Mouse (Mus musculus) gastrocnemius, adult 2 months (tissue): ENCODE results near the gene Syne2. TPM values are rescaled to one million over a fixed set of nuclear protein-coding genes. Genes with fewer than 3 reads are reported as not detected.

Experiments
- DNase-seq: peaks from one replicate; pipeline ENCODE4 v3.0.0; 2022
- H3K27ac ChIP-seq: fragments of 200-600 bp; 2 replicates; pipeline ENCODE4 v1.8.1; 2022; ENCODE audit warnings: mild to moderate bottlenecking
- H3K4me3 ChIP-seq: fragments of 200-600 bp; 2 replicates; pipeline ENCODE4 v1.8.1; 2022; ENCODE audit warnings: mild to moderate bottlenecking, moderate library complexity
- CTCF ChIP-seq: fragments of 200-600 bp; IDR thresholded peaks from 2 replicates; pipeline ENCODE4 v1.8.1; 2022; ENCODE audit warnings: antibody characterized with exemption, mild to moderate bottlenecking, moderate library complexity
- intact Hi-C: fragments of 180-260 bp; cut with DNase I; formaldehyde crosslinking; loops from one replicate; pipeline ENCODE4 v1.15.1; 2025
- total RNA-seq, 2 experiments: library from RNA; stranded (reverse); gene quantifications; 2 replicates each; pipeline ENCODE4 v1.2.3; 2021

Syne2 gene
- total RNA-seq, 2 experiments from 2014 or later = 15.0 to 15.5 TPM

DNA sequence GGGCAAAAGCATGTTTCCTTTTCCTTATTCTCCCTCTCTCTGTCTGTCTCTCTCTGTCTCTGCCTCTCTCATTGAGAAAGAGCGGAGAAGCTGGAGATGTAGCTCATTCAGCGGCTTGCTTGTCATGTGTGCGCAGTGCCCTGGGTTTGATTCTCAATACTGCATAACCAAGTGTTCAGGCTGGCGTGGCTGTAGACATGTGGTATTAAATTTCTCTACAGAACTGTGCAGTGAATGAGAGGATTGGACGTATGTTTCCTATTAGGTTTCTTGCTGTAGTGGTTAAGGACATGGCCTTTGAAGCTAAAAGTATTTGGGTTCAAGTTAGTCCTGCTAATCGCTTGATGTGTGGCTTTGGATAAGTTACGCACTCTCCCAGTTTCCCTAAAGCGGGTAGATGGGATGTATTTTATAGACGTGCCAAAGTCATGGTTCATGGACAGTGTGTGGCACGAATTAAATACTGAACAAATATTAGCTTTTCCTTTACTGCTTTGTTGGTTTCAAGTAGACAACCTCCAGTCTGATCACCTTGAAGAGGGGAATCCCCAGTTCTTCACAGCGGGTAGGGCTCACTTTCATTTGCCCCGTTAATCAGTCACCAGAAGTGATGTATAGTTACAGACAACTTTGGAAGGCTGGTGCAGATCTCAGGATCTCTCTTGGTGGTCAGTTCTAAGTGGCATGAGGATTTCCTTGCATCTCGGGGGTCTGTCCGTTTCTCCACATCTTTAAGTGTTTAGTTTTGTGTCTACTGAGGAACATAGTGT, 16.2 kb downstream of the Syne2 start:
- intact Hi-C loops = no loop called here
- no peak for DNase-seq
- Histone ChIP-seq H3K27ac (no peak overlapping the region), H3K4me3 (peak overlapping the region; percentile 19; the same call in 1 of the 2 replicates)
- TF ChIP-seq CTCF = no peak

DNA sequence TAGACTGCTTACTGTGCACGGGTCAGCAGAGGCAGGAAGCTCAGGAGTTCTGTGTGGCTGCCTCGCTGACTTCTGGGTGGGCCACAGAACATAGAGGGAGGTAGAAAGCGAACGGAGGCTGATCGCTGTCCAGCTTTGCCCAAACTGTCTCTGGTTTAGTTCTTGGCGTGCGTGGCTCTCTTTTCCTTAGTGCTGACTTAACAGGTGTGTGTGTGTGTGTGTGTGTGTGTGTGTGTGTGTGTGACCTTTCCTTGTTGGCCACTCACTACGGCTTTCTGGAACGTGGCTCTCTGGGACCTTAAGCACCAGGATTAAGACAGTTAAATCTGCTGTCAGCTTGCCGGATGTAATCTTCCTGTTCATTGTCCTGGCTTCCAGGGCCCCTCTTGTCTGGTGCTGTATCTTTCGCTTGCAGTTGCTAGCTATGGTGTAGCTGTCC, 18.6 kb downstream of the Syne2 start:
- intact Hi-C loops = no loop called here
- no peak for TF ChIP-seq CTCF
- peak overlapping the region; percentile 40 for H3K27ac ChIP-seq
- peak overlapping the region; percentile 54 for H3K4me3 ChIP-seq
- DNase-seq = peak; percentile 25

DNA sequence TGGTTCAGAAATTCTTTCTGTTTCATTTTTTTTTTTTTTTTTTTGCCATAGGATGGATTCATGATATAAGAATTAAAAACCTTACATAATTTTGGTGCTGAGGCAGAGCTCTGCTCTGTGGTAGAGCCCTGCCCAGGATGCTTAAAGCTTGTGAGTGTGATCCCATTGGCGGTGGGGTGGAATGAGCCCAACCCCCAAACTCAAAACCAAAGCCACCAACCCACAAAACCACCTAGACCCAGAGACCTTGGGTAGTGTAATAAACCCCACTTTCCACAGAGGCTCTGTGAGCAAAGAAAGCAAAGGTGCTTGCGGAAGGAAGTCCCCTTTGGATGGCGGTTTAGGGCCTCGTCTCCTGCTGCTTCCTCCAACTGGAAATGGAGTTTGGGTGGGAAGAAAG, 19.5 kb downstream of the Syne2 start:
- no peak for DNase-seq
- Histone ChIP-seq H3K27ac (no peak overlapping the region), H3K4me3 (no peak overlapping the region)
- intact Hi-C loops = no loop called here
- TF ChIP-seq CTCF = no peak

DNA sequence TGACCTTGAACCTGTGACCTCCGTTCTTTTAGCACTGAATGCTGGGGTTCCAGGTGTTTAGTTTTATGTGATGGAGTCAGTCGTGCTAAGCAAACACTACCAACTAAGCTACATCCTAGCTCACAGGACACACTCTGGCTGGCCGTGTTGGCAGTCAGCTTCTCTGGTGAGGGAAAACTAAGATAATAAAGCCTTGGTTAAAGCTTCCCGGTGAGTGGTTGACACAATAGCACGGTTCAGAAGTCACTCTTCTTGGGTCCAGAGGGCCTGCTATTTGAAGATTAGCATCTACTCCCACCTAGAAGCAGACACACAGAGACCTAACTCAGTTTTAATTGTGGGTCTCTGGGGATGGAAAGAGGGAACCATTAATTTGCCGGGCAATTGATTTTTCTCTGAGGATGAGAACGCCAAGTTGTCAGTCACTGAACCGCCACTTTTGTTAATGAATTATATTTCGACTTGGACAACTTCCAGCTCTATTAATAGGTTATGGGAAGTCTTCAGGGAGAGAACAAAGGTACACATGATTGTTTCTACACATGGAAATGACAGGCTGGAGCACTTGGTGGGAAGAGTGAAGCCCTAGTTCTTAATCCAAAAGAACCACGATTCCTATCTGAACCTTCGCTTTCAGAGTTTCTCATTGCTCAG, 21.3 kb downstream of the Syne2 start:
- intact Hi-C loops = no loop called here
- Histone ChIP-seq H3K27ac (peak overlapping the region; percentile 40), H3K4me3 (peak overlapping the region; percentile 15; the same call in 1 of the 2 replicates)
- DNase-seq = no peak
- TF ChIP-seq CTCF = no peak

DNA sequence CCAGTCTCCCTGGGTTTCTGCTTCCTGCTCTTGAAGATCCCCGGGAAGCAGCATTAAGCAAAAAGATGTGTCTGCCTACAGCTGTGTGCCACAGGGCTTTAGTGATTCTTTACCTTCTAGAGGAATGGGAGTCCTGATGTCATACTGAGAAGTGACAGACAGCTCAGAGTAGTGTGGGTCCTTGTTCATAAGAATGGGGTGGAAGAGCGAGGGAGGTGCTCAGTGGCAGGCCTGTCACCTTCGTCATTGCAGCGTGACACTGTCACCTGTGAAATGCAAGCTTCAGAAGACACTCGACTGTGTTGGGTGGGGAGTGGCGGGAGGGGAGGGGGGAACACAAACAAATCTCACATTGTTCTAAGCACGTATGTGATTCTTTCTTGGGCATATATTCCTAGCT, 23.2 kb downstream of the Syne2 start:
- intact Hi-C loops = no loop called here
- TF ChIP-seq CTCF = no peak

DNA sequence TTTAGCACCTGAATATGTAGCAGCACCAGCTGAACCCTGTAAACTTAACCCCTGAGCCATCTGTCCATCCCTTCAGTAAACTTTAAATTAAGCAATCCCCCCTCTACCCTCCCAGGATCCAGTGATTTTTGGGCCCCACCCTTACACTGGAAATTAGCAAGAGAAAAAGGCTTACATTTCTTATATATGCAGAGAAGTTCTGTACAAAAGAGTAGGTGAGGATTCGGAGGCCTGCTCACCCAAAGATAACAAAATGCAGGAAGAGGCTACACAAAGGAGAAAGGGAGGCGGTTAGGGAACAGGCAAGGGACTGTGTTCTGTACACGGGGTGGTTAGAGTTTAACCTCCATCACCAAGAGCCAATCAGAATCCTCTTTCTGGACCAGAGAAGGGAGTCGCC, 26.4 kb downstream of the Syne2 start:
- Histone ChIP-seq H3K4me3 (no peak overlapping the region), H3K27ac (no peak overlapping the region)
- intact Hi-C loops = no loop called here
- no peak for TF ChIP-seq CTCF
- no peak for DNase-seq

More for the DNA sequence above, 23.2 kb downstream of the Syne2 start:
- no peak for DNase-seq
- Histone ChIP-seq H3K4me3 (no peak overlapping the region), H3K27ac (no peak overlapping the region)

DNA sequence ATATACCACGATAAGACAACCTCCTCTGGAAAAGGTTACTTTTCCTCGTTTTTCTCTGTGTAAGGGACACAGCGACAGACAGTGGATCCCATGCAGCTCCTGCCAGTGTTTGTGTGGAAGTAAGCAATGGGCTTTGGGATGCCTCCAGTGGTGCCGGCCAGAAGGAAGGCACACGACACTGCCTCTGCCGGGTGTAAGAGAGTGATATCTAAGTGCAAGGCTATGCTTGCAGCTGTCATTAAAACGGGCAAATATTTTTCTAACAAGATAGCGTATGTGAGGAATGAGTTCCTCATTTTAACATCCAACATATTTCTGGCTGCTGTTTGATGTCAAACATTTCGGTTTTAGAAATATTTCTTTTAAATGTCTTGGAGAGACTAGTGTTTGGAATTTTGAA, 27.1 kb downstream of the Syne2 start:
- Histone ChIP-seq H3K4me3 (no peak overlapping the region), H3K27ac (no peak overlapping the region)
- no peak for TF ChIP-seq CTCF
- intact Hi-C loops = no loop called here
- DNase-seq = no peak

DNA sequence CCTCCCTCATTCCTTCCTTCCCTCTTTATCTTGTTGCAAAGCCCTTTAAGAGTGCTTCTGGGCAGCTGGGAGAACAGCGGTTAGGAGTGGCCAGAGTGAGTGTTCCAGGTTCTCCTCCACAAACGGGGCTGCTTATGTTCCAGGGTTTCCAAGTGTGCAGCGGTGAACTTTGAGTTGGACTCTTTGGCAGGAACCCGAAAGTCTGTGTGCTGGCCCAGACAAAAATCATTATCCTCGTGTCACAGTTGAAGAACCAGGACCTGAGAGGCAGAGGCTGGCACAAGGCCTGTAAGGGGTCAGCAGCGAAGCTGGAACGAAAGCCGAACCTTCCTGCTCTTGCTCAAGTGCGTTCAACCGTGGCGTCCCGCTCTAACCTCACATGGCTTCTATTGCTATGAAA, 28.6 kb downstream of the Syne2 start:
- Histone ChIP-seq H3K27ac (no peak overlapping the region), H3K4me3 (no peak overlapping the region)
- no peak for TF ChIP-seq CTCF
- intact Hi-C loops = no loop called here
- DNase-seq = no peak

DNA sequence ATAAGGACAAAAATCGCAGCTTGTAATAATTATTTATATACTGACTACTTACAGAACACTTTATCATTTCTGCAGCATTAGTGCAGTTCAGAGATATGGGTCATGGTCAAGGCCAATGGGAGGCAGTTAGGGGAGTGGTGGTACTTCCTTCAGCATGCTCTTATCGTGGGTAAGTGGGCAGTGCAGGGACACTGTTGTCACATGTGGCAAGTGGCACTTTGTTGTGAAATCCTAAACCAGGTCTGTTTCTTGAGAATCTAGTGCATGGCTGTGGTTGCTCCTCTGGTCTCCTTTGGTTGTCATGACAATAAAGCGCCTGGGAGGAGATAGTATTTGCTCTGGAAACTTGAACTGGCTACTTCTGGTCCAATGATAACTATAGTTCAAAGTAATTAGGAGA, 32.3 kb downstream of the Syne2 start:
- TF ChIP-seq CTCF = no peak
- DNase-seq = no peak
- intact Hi-C loops = loop anchor here (5.0 kb wide), 1 partner anchor 33 kb away; the partner anchor contains the start of gene Syne2
- no peak overlapping the region for H3K4me3 ChIP-seq
- no peak overlapping the region for H3K27ac ChIP-seq

DNA sequence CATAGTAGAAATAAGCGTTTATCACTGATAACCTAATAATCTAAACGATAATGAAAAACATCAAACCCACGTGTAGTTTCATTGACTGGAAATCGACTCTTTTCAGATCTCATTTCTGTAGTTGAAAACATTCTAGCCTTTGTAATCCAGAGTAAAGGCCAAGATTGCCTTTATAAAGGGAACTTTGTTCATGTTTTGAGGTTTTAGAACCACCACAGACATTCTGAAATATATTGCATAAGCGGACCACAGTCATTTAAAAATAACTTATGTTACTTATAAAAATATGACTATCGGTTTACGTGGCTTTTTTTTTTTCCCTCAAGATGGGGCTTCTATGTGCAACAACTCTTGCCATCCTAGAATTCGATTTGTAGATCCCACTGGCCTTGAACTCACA, 33.5 kb downstream of the Syne2 start:
- intact Hi-C loops = loop anchor here (5.0 kb wide), 1 partner anchor 34 kb away; the partner anchor contains the start of gene Syne2
- no peak for TF ChIP-seq CTCF
- Histone ChIP-seq H3K27ac (no peak overlapping the region), H3K4me3 (no peak overlapping the region)
- no peak for DNase-seq

DNA sequence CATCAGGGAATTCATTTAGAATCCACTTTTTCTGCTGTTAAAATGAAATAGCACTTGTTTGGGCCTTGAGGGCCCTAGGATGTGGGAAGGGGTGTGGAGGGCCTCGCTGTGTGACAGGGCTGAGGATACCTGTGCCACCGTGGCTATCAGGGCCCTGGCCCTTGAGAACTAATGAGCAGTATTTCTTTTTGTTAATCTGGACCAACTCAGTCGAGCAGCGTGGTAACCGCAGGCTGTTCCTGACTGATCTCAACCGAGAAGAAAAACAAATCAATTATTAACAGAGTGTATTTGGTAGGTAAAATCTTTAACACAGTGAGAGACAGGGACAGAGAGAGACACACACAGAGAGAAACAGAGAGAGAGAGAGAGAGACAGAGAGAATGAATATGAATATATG, 34.5 kb downstream of the Syne2 start:
- TF ChIP-seq CTCF = no peak
- no peak overlapping the region for H3K4me3 ChIP-seq
- DNase-seq = no peak
- H3K27ac ChIP-seq = peak overlapping the region; percentile 83; the same call in 1 of the 2 replicates
- intact Hi-C loops = loop anchor here (5.0 kb wide), 1 partner anchor 35 kb away; the partner anchor contains the start of gene Syne2

DNA sequence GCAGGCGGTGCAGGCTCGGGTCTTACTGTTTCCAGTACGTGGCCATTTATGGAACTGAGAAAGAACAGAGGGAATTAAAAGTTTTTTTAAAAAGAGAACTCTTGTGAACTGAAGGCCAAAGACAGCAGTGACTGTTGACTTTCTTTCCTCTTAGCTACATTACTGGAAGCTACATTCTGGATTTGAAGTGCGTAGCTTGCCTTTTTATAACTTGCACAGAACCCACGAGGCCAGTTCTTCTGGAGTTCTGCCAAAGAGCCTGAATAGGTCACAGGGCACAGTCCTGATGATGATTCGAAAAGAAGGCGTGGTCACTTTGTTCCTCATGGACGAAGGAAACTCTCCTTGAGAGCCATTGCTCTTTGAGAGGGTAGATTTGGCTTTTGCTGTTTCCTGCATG, 35.6 kb downstream of the Syne2 start:
- intact Hi-C loops = loop anchor here (5.0 kb wide), 1 partner anchor 36 kb away; the partner anchor contains the start of gene Syne2
- H3K27ac ChIP-seq = peak overlapping the region; percentile 83
- peak; percentile 59 for DNase-seq
- TF ChIP-seq CTCF = no peak
- H3K4me3 ChIP-seq = peak overlapping the region; percentile 69

DNA sequence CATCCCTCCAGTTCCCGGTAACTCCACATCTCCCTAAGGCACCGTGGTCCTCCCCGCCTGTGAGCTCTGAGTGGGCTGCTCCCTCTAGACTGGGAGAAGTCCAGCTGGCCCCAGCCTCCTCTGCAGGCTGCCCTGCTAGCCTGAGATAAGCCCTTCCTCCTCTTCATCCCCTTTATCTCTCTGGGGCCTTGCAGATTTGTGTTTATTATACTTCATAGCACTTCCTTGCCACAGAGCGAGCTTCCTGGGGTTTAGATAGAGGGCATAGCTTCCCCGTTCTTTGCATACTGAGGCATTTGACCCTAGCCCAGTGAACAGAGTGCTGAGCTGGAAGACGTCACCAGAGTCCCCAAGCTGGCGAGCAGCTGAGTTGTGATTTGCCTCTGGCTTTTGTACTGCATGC, 37.1 kb downstream of the Syne2 start:
- intact Hi-C loops = no loop called here
- DNase-seq = no peak
- H3K4me3 ChIP-seq = no peak overlapping the region
- peak overlapping the region; percentile 25; the same call in 1 of the 2 replicates for H3K27ac ChIP-seq
- TF ChIP-seq CTCF = no peak
